Mouse (Mus musculus) adrenal gland, adult 2 months (tissue): ENCODE measurements around the gene Tmtc4. TPM values are rescaled to one million over a fixed set of nuclear protein-coding genes. Genes with fewer than 3 reads are reported as not detected.

Source experiments
- DNase-seq: peaks from one replicate; pipeline ENCODE4 v3.0.0; 2021
- long read RNA-seq: library from polyadenylated mRNA; stranded (forward); transcript quantifications from one replicate; pipeline ENCODE4 v2.0.0, GENCODE M21; 2021
- polyA plus RNA-seq: library from polyadenylated mRNA; depleted of rRNA; stranded (reverse); fragments of >200 nt; gene quantifications from 2 replicates; pipeline ENCODE4 v1.2.3, GENCODE M21; 2012; rRNA removed
- total RNA-seq, 2 experiments: library from RNA; stranded (reverse); gene quantifications; 2 replicates each; pipeline ENCODE4 v1.2.3; 2021

The Tmtc4 gene
- total RNA-seq (10 to 100 TPM; 18.7 to 22.4 TPM), polyA plus RNA-seq (3.0 and 7.0 TPM in 2 replicates)
- long read RNA-seq, transcript Tmtc4-201 (18 exons, 3,416 nt), result major isoform, 5 of 11 reads
- long read RNA-seq, partial matches to known transcripts, result 2 of 11 reads
- long read RNA-seq, other reads (novel, unspliced or antisense), result 4 of 11 reads

GRCm38 (mm10) chr14:122983226-122984215, at the start of gene Tmtc4:
Tmtc4 (minus strand) TSS chr14:122984035.
- DNase-seq, result peak; percentile 97

GRCm38 (mm10) chr14:123032435-123032834, 48.6 kb upstream of the Tmtc4 start:
- DNase-seq, result no peak

GRCm38 (mm10) chr14:123027876-123028275, 44.0 kb upstream of the Tmtc4 start:
- peak; percentile 28 for DNase-seq

- no peak for DNase-seq
Observed at GRCm38 (mm10) chr14:123022981-123023380, 39.1 kb upstream of the Tmtc4 start.

DNA sequence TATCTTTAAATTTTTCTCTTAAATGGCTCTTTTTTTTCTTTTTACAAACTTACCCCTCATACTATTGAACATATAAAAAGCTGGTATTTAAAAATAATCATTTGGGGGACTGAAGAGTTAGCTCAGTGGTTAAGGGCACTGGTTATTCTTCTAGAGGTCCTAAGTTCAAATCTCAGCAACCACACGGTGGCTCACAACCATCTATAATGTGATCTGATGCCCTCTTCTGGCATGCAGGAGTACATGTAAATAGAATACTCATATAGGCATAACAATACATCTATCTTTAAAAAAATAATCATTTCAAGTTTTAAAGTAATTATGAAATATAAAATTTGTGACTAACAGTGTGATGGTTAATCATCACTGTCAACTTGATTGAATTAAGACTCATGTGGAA, 32.5 kb upstream of the Tmtc4 start:
- no peak for DNase-seq

GRCm38 (mm10) chr14:123015687-123016086, 31.9 kb upstream of the Tmtc4 start:
- no peak for DNase-seq

GRCm38 (mm10) chr14:123009108-123010018, 25.5 kb upstream of the Tmtc4 start:
- DNase-seq, result no peak

- no peak for DNase-seq
Observed at GRCm38 (mm10) chr14:123008672-123009071, 24.8 kb upstream of the Tmtc4 start.

GRCm38 (mm10) chr14:123003715-123004114, 19.9 kb upstream of the Tmtc4 start:
- DNase-seq, result no peak

DNA sequence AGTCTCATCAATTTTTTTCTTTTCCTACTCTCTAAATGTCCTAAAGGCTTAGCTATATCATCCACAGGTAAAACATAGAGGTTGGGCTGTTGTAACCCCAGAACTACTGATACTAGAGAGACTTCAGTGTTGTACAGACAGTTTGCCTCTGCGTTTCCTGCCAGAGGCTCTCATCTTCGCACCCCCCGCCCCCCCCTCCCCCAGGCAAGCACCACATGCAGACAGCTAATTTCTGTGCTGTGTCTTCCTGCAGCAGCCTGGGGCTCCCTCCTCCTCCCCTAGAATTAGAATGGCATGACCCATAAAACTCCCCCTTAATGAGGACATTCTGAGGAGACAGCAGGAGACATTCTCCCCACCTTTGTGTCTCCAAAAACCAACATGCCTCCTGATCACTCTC, 17.6 kb upstream of the Tmtc4 start:
- DNase-seq, result no peak

DNA sequence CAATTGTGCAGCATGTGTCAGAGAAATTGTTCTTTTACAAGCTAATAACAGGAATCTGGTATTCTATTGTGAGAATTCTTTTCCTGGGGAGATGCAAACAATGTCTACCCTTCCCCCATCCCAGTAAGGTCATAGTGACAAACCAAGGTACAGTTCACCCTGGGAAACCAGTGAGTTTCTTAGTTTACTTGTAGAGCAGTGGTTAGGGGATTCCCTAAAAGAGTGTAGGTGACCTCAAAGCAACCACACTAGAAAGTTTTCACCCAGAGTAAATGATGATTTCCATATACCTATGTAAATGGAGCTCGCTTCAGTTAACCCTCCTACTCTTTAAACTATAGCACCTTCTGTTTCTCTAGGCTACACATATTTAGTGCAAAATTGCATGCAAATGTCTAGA, 13.6 kb upstream of the Tmtc4 start:
- DNase-seq, result no peak

GRCm38 (mm10) chr14:122993935-122994334, 10.1 kb upstream of the Tmtc4 start:
- no peak for DNase-seq

DNA sequence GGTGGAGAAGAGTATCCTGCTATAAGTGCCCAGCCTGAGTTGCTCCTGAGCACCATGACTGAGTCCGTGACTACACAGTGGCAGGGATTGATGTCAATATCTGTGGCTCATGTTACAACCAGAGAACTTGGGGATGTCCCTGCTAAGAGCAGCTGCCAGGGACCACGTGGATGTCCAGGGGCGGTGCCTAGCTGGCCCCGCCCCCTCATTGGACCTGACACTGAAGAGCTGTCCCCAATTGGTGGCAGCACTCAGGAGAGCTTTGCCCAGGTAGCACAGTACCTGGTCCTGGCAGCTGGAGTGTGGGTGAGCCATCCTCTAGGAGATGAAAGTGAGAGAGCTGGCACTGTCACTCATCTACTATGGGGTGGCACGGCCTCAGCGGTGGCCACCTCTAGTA, 9.1 kb upstream of the Tmtc4 start:
- no peak for DNase-seq

DNA sequence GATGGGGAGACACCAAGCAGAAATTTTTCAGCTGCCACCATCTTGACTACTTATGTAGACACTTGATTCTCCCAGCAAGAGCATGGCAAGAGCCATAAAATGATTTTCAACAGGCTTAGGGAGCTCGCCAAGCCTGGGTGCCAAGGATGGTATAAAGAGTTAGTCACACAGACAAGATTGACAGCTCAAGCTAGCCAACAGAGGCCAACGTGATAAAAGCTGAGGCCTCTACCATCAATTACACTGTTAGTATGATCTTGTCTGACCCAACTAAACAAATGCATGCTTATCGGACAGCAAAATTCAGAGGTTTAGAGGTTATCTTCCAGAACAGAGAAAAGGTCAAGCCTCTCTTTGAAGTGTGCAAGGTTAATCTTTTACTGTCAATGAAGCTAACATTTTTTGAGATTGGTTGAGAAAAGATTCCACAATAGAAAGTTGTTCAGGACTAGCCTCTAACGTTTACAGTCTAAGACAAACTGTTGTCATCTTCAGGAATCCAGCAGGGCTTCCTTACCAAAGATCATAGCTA, 6.8 kb upstream of the Tmtc4 start:
- peak; percentile 61 for DNase-seq

DNA sequence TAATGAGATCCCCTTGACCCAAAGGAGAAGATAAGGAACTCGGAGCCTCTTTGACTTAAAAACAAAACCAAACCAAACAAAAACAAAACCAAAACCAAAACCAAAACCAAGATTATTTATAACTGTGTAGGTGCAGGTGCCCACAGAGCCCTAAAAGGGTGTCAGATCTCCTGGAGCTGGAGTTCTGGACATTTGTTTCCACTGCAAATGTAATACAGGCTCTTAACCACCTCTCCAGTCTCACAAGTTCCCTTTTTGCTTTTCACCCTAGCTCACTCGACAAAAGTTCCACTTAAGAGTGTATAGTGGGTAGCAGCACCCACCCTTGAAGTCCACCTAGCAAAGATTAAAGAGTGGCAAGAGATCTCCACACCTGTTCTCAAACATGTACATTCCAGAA, 2.6 kb upstream of the Tmtc4 start:
- DNase-seq, result no peak

DNA sequence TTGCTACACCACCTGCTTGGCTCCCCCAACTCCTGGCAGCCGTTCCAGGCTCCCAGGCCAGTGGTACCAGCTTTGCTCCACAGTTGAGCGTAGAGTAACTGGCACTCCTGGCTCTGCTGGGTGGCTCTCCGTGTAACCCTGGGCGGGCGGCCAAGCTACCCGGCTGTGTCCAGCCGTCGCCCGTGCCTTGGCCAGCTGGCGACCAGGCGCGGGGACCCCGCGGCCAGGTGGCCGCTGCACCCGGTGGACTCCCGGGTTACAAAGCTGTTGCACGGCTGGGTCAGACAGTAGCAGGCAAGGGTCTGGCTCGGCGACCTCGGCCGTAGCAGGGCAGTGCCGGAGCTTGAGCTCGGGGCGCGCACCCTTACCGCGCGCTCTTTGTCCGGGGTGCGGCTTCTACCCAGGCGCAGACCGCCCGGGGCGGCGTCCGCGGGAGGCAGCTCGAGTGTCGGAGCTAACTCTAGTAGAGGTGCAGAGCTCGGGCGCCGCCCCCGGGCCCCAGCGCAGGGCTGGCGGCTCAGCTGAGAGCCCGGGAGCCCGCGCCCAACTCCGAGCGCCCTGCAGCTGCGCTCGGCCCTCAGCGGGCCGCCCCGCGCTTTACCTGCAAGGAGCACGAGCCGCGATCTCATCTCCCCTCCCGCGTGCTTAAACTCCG, 1.1 kb downstream of the Tmtc4 start:
- peak; percentile 89 for DNase-seq

DNA sequence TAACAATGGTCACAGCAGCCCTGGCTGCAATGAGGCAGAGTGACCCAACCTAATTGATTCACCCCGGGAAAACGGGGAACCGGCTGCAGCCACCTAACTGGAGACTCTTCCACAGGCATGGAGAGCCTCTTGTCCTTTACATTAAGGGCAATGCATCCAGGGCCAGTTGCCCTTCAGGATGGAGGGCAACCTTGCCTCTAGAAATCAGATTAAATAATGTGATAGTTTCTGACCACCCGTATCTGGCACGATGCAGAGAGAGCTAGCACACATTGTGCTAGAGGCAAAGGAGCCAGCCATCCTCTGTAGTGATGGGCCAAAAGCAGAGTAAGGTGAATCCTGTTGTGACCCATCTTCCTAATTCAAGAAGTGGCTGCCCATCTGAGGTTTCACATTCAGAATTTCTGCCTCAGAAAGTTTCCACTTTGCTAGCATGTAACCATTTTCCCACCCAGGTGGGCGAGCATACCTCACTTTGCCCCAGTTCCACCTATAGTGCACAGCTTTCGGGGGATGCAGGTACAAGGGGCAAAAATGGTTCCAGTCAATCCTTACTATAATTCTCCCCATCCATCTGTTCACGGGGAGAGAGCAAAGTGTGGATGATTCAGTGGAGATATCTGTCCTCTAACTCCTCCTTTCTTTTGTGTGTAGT, 1.9 kb downstream of the Tmtc4 start:
- DNase-seq, result no peak

GRCm38 (mm10) chr14:122978871-122979270, 5.0 kb downstream of the Tmtc4 start:
- DNase-seq, result no peak

DNA sequence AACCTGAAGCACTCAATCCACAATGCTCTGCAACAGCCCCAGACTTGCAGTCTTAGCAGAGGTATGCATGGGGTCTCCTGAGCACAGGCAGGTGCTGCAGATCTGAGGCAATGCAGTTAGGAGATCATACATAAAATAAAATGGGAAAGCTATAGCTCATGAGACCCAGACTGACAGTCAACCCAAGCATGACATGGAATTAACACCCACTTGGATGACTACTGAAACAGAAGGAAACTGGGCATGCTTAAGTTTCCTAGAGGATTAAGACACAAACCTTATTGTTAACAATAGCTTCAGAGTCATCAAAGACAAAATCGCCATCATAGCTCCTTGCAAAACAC, 6.1 kb downstream of the Tmtc4 start:
- no peak for DNase-seq

GRCm38 (mm10) chr14:122977056-122977796, 6.6 kb downstream of the Tmtc4 start:
- DNase-seq, result no peak
